Mouse (Mus musculus) right cerebral cortex, postnatal 36 days (tissue): ENCODE measurements around the gene Sp140.
"Not testable (repeated sequence)": the region's sequence is repeated elsewhere in the genome, so short reads cannot be mapped to it uniquely, and the experiment has no call there.

ENCODE experiments used
- DNase-seq, 2 experiments: peaks; one replicate each; pipeline ENCODE4 v3.0.0; 2022; ENCODE audit warnings: low spot score in 2 of 2, mixed read lengths in 1 of 2

The Sp140 gene

DNA sequence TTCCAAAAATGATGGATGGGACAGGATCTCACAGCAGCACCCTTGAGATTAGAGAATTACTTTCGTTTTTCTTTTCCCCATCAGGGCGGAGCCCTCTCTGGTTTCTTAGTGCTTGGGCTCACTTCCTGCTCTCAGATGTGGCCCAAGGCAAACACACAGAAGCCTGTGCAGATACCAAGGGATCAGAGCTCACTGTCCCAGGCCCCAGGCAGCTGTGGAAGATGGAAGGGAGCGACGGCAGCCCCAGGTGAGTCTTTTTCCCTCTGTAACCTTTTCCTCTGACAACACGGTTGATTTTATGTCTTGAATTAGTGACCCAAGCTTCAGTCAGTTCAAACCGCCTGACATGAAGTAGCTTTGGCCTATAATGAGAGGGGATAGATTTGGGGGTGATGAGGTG lies 49.7 kb downstream of the Sp140 start, which contains the start of gene Sp100:
Sp100 (plus strand) TSS at position 108 of the 400 bp plus-strand sequence.
- DNase-seq = not testable (repeated sequence)

DNA sequence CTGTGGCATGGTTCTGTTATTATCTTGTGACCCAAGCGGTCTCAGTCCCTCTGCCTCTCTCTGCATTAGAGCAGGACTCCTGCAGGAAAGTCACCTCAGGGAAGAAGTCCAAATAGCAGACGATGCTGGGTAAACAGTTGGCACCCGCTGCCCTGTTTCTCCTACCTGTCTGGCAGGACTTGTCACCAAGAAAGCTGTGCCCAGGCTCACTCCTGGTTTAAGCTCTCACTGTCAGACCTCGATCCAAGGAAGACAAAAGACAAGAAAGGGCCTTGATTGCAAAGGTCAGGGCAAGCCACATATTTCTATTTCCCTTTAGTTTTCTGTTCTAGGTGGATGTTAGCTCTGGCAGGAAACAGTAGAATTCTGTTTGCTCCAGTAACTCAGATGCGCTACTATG lies 50.3 kb downstream of the Sp140 start:
- not testable (repeated sequence) for DNase-seq

- not testable (repeated sequence) for DNase-seq
Measured at GRCm38 (mm10) chr1:85651770-85652275, 51.6 kb downstream of the Sp140 start.

GRCm38 (mm10) chr1:85657211-85657610 lies 57.0 kb downstream of the Sp140 start:
- not testable (repeated sequence) for DNase-seq

- no peak for DNase-seq
Measured at GRCm38 (mm10) chr1:85664266-85664665, 64.1 kb downstream of the Sp140 start.

DNA sequence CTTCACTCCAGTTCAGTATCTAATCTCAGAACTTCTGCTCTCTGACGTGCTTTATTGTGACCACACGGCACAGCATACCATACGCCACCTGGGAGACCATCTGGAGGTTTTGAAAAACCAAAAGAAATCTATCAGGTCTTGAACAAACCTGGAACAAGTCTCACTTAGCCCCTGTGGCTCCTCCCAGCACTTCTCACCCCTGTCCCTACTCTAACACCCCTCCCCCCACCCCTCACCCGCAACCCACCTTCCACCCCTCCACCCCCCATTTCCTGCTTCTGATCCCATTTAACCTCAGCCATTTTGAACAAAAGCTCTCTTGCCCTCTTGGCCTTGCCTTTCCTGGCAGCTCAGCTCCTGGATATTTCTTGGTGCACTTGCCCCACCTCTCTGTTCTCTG lies 80.0 kb downstream of the Sp140 start:
- DNase-seq = no peak

DNA sequence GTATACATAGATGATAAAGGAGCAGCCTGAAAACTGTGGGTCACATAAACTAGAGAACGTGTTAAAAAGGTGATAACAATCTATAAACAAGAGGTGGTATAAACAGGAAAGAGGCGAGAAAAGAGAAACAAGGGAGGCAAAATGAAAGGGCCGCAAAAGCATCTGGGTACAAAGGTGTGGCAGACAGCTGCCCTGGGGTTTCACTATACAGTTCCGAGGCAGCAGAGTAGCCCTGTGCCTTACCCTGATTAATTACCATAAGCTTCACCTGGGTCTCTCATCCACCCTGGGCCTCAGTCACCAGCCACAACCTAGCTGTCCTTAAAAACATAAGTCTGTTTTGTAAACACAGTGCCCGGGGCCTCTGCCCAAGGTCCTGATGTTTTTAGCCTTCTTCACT lies 86.5 kb downstream of the Sp140 start:
- DNase-seq = no peak

GRCm38 (mm10) chr1:85687346-85687745 lies 87.2 kb downstream of the Sp140 start:
- no peak for DNase-seq

DNA sequence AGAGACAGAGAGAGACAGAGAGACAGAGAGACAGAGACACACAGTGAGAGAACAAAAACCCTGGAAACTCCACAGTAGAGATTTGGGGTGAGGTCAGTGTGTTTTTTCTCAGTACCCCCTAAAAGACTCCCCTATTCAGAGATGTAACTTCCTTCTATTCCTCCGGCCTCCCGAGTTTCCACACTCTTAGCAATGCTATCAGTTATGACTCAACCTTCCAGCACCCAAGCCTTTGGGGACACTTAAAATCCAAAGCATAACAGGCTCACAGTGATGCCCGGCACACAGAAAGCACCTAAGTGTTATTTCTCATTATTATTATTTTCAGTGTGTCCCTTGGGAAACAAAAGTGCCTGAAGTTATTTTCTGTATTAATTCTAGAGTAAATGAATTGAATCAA lies 90.4 kb downstream of the Sp140 start:
- DNase-seq = no peak

DNA sequence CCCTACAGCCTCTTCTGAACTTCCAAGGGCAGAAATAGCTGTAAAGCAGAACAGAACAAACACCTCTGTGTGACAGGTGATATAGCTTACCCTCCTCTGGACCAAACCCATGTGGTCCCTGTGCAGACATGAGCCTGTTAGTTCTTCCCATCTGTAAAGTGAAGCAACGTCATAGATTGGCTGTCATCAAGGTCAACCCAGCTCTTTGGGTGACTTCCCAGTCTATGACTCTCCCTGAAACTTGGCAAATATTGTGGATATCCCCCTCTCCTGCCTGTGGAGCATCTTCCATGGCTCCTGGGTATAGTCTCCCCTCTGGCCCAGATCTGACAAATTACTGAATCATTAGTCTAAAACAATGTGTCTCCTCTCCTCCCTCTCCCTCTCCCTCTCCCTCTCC lies 92.1 kb downstream of the Sp140 start:
- no peak for DNase-seq

DNA sequence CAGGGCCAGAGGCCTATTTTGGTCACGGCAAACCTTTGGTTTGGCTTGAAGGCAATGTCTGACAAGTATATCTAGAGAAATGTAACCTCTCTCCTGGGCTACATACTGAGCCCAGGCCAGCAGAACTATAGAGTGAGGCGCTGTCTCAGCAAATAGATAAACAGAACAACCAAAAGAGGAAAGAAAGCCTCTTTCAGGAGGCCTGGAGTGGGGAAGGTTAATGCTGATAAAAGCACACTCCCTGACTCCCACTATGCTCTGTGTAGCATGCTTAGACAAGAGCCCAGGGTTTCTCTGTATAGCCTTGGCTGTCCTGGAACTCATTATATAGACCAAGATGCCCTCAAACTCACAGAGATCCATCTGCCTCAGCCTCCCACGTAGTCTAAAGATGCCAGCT lies 93.1 kb downstream of the Sp140 start:
- no peak for DNase-seq
